Mouse (Mus musculus) thymus, adult 2 months (tissue): Measurements from ENCODE around the gene Wif1. TPM values are rescaled to one million over a fixed set of nuclear protein-coding genes. Genes with fewer than 3 reads are reported as not detected.

Experiments
- DNase-seq: peaks from one replicate; pipeline ENCODE4 v3.0.0; 2021
- H3K27ac ChIP-seq: fragments of 200-500 bp; 2 replicates; pipeline ENCODE4 v1.5.1; 2012; ENCODE audit warnings: low read length, control low read depth; ENCODE audit not compliant: control insufficient read depth, insufficient read depth
- H3K27me3 ChIP-seq: fragments of 200-500 bp; 2 replicates; pipeline ENCODE4 v1.6.1; 2012; ENCODE audit warnings: mild to moderate bottlenecking, low read length, moderate library complexity, mixed read lengths; ENCODE audit not compliant: control insufficient read depth, insufficient read depth
- H3K36me3 ChIP-seq: fragments of 200-500 bp; 2 replicates; pipeline ENCODE4 v1.6.1; 2012; ENCODE audit warnings: mild to moderate bottlenecking, low read length, moderate library complexity; ENCODE audit not compliant: control insufficient read depth, insufficient read depth
- H3K4me1 ChIP-seq: fragments of 200-500 bp; replicated peaks from 2 replicates; pipeline ENCODE4 v1.6.1; 2012; ENCODE audit warnings: low read length; ENCODE audit not compliant: control insufficient read depth, insufficient read depth
- H3K4me3 ChIP-seq: fragments of 200-500 bp; 2 replicates; pipeline ENCODE4 v1.5.1; 2012; ENCODE audit warnings: mild to moderate bottlenecking, low read length, control low read depth, moderate library complexity; ENCODE audit not compliant: control insufficient read depth, insufficient read depth
- CTCF ChIP-seq: fragments of 200-500 bp; IDR thresholded peaks from 2 replicates; pipeline ENCODE4 v1.5.1; 2012; ENCODE audit warnings: mild to moderate bottlenecking, control low read depth, low read length, moderate library complexity, borderline replicate concordance; ENCODE audit not compliant: control insufficient read depth, poor library complexity, insufficient read depth; ENCODE audit errors: extremely low read depth
- POLR2A ChIP-seq: fragments of 200-500 bp; IDR thresholded peaks from 2 replicates; pipeline ENCODE4 v1.6.1; 2012; ENCODE audit warnings: mild to moderate bottlenecking, low read length, control low read depth, moderate library complexity; ENCODE audit not compliant: control insufficient read depth, poor library complexity, insufficient read depth; ENCODE audit errors: extremely low read depth
- WGBS: fragments of 180-500 bp; shearing (Covaris S2); methylation state at CpG from one replicate; pipeline ENCODE4 v1.1.7; 2018; 5-methylcytosine and 5-hydroxymethylcytosine counted together
- polyA plus RNA-seq: library from polyadenylated mRNA; depleted of rRNA; stranded (reverse); fragments of >200 nt; gene quantifications from 2 replicates; pipeline ENCODE4 v1.2.3, GENCODE M21; 2012

Gene Wif1
- polyA plus RNA-seq, 1 experiment = 0.97 TPM

GRCm38 (mm10) chr10:121067416-121067951 lies 33.7 kb downstream of the Wif1 start:
- H3K4me1 ChIP-seq = no peaks in the 10 kb centered on the region
- H3K27ac ChIP-seq = no peak overlapping the region
- H3K36me3 ChIP-seq = no peaks in the 10 kb centered on the region
- no peak for DNase-seq
- TF ChIP-seq CTCF = no peak
- TF ChIP-seq POLR2A = no peak
- no peaks in the 10 kb centered on the region for H3K27me3 ChIP-seq
- WGBS = 91% methylated on average over 7 of the region's 7 CpGs
- no peak overlapping the region for H3K4me3 ChIP-seq

- 67% methylated on average over 1 of the region's 1 CpGs for WGBS
- H3K27ac ChIP-seq = no peak overlapping the region
- H3K27me3 ChIP-seq = no peaks in the 10 kb centered on the region
- H3K36me3 ChIP-seq = no peaks in the 10 kb centered on the region
- TF ChIP-seq CTCF (no peak), POLR2A (no peak)
- H3K4me3 ChIP-seq = no peak overlapping the region
- no peak for DNase-seq
- H3K4me1 ChIP-seq = no peaks in the 10 kb centered on the region
Observed at GRCm38 (mm10) chr10:121068003-121068402, 34.2 kb downstream of the Wif1 start.

- WGBS = 72% methylated on average over 7 of the region's 7 CpGs
- H3K27ac ChIP-seq = no peak overlapping the region
- no peaks in the 10 kb centered on the region for H3K27me3 ChIP-seq
- no peaks in the 10 kb centered on the region for H3K36me3 ChIP-seq
- no peak overlapping the region for H3K4me3 ChIP-seq
- DNase-seq = no peak
- H3K4me1 ChIP-seq = no peaks in the 10 kb centered on the region
- TF ChIP-seq CTCF (no peak), POLR2A (no peak)
Observed at GRCm38 (mm10) chr10:121070742-121071141, 37.0 kb downstream of the Wif1 start.

- TF ChIP-seq POLR2A (no peak), CTCF (no peak)
- H3K27ac ChIP-seq = no peak overlapping the region
- no peak for DNase-seq
- 0 out of 2 replicates have a peak, but pooled peaks cover 2% of the 10 kb centered on the region for H3K27me3 ChIP-seq
- H3K36me3 ChIP-seq = no peaks in the 10 kb centered on the region
- H3K4me1 ChIP-seq = no peaks in the 10 kb centered on the region
- WGBS = 73% methylated on average over 9 of the region's 9 CpGs
- no peak overlapping the region for H3K4me3 ChIP-seq
Observed at GRCm38 (mm10) chr10:121080500-121080899, 46.7 kb downstream of the Wif1 start.

GRCm38 (mm10) chr10:121082881-121083280 lies 49.1 kb downstream of the Wif1 start:
- TF ChIP-seq POLR2A = no peak
- no peak for TF ChIP-seq CTCF
- Histone ChIP-seq H3K27me3 (0 out of 2 replicates have a peak, but pooled peaks cover 2% of the 10 kb centered on the region), H3K4me3 (no peak overlapping the region), H3K27ac (no peak overlapping the region), H3K4me1 (no peaks in the 10 kb centered on the region), H3K36me3 (no peaks in the 10 kb centered on the region)
- 93% methylated on average over 4 of the region's 4 CpGs for WGBS
- DNase-seq = no peak

GRCm38 (mm10) chr10:121083512-121083911 lies 49.8 kb downstream of the Wif1 start:
- H3K36me3 ChIP-seq = no peaks in the 10 kb centered on the region
- no peak overlapping the region for H3K27ac ChIP-seq
- no peak for DNase-seq
- H3K27me3 ChIP-seq = 0 out of 2 replicates have a peak, but pooled peaks cover 2% of the 10 kb centered on the region
- no peaks in the 10 kb centered on the region for H3K4me1 ChIP-seq
- H3K4me3 ChIP-seq = no peak overlapping the region
- TF ChIP-seq CTCF = no peak
- TF ChIP-seq POLR2A = no peak
- WGBS = 75% methylated on average over 10 of the region's 10 CpGs

- WGBS = 87% methylated on average over 5 of the region's 5 CpGs
- Histone ChIP-seq H3K27me3 (0 out of 2 replicates have a peak, but pooled peaks cover under 1% of the 10 kb centered on the region), H3K27ac (no peak overlapping the region), H3K4me3 (no peak overlapping the region), H3K4me1 (no peaks in the 10 kb centered on the region; the same call in 1 of the 2 replicates), H3K36me3 (no peaks in the 10 kb centered on the region)
- TF ChIP-seq CTCF (no peak), POLR2A (no peak)
- no peak for DNase-seq
Observed at GRCm38 (mm10) chr10:121088679-121089078, 54.9 kb downstream of the Wif1 start.
